Mouse (Mus musculus): ENCODE measurements around the gene Cenpb. TPM values are rescaled to one million over a fixed set of nuclear protein-coding genes. Genes with fewer than 3 reads are reported as not detected.

Gene Cenpb
- polyA plus RNA-seq, 1 experiment from 2014 or later: 13.2 TPM

- Histone ChIP-seq H3K4me1 (ENCODE audit: insufficient read depth, low read depth, low read length) (no peaks in the 10 kb centered on the region), H3K9me3 (ENCODE audit: low read length) (no peaks in the 10 kb centered on the region), H3K27ac (ENCODE audit: low read length) (no peak overlapping the region), H3K9ac (replicated peaks; ENCODE audit: low read depth) (no peak overlapping the region), H3K36me3 (ENCODE audit: insufficient read depth, low read length) (peaks cover 26% of the 10 kb centered on the region), H3K27me3 (replicated peaks; ENCODE audit: insufficient read depth, low read length) (no peaks in the 10 kb centered on the region), H3K4me2 (replicated peaks; ENCODE audit: low read depth, low read length) (no peak overlapping the region), H3K4me3 (ENCODE audit: low read depth, low read length) (no peak overlapping the region)
- no peak for ATAC-seq
- no peak for TF ChIP-seq EP300 (IDR thresholded peaks at IDR 0.05)
- no peak for TF ChIP-seq CTCF (IDR thresholded peaks at IDR 0.05)
- no peak for DNase-seq (ENCODE audit: low spot score)
- 83% methylated on average over 20 of the region's 21 CpGs for WGBS
These were observed 33.4 kb downstream of the Cenpb start for GRCm38 (mm10) chr2:131146193-131147042.

- Histone ChIP-seq H3K4me2 (replicated peaks; ENCODE audit: low read depth, low read length) (no peak overlapping the region), H3K9ac (replicated peaks; ENCODE audit: low read depth) (no peak overlapping the region), H3K4me3 (ENCODE audit: low read depth, low read length) (no peak overlapping the region), H3K4me1 (ENCODE audit: insufficient read depth, low read depth, low read length) (no peaks in the 10 kb centered on the region), H3K9me3 (ENCODE audit: low read length) (no peaks in the 10 kb centered on the region), H3K36me3 (ENCODE audit: insufficient read depth, low read length) (peaks cover 26% of the 10 kb centered on the region), H3K27me3 (replicated peaks; ENCODE audit: insufficient read depth, low read length) (no peaks in the 10 kb centered on the region), H3K27ac (ENCODE audit: low read length) (no peak overlapping the region)
- ATAC-seq (no peak), DNase-seq (ENCODE audit: low spot score) (no peak)
- TF ChIP-seq EP300 (IDR thresholded peaks at IDR 0.05): no peak
- TF ChIP-seq CTCF (IDR thresholded peaks at IDR 0.05): no peak
- WGBS: 73% methylated on average over 2 of the region's 2 CpGs
These were observed 34.3 kb downstream of the Cenpb start for GRCm38 (mm10) chr2:131145536-131145935.

GRCm38 (mm10) chr2:131145121-131145520, 34.7 kb downstream of the Cenpb start:
- H3K36me3 ChIP-seq (ENCODE audit: insufficient read depth, low read length): peaks cover 26% of the 10 kb centered on the region
- H3K4me2 ChIP-seq (replicated peaks; ENCODE audit: low read depth, low read length): no peak overlapping the region
- 61% methylated on average over 13 of the region's 13 CpGs for WGBS
- no peaks in the 10 kb centered on the region for H3K9me3 ChIP-seq (ENCODE audit: low read length)
- no peak overlapping the region for H3K4me3 ChIP-seq (ENCODE audit: low read depth, low read length)
- peaks cover under 1% of the 10 kb centered on the region; the same call in 1 of the 2 replicates for H3K4me1 ChIP-seq (ENCODE audit: insufficient read depth, low read depth, low read length)
- TF ChIP-seq EP300 (IDR thresholded peaks at IDR 0.05) (no peak), CTCF (IDR thresholded peaks at IDR 0.05) (no peak)
- no peak overlapping the region for H3K9ac ChIP-seq (replicated peaks; ENCODE audit: low read depth)
- H3K27me3 ChIP-seq (replicated peaks; ENCODE audit: insufficient read depth, low read length): no peaks in the 10 kb centered on the region
- DNase-seq (ENCODE audit: low spot score): no peak
- H3K27ac ChIP-seq (ENCODE audit: low read length): no peak overlapping the region
- ATAC-seq: no peak

GRCm38 (mm10) chr2:131143007-131143780, 36.7 kb downstream of the Cenpb start:
- peaks cover 7% of the 10 kb centered on the region; the same call in 1 of the 2 replicates for H3K4me1 ChIP-seq (ENCODE audit: insufficient read depth, low read depth, low read length)
- 73% methylated on average over 22 of the region's 22 CpGs for WGBS
- H3K9me3 ChIP-seq (ENCODE audit: low read length): no peaks in the 10 kb centered on the region
- no peaks in the 10 kb centered on the region for H3K27me3 ChIP-seq (replicated peaks; ENCODE audit: insufficient read depth, low read length)
- no peak for ATAC-seq
- peaks cover 19% of the 10 kb centered on the region for H3K36me3 ChIP-seq (ENCODE audit: insufficient read depth, low read length)
- TF ChIP-seq CTCF (IDR thresholded peaks at IDR 0.05): no peak
- no peak for TF ChIP-seq EP300 (IDR thresholded peaks at IDR 0.05)
- DNase-seq (ENCODE audit: low spot score): no peak
- H3K4me3 ChIP-seq (ENCODE audit: low read depth, low read length): no peak overlapping the region
- peak overlapping the region; percentile 32; the same call in 1 of the 2 replicates for H3K4me2 ChIP-seq (replicated peaks; ENCODE audit: low read depth, low read length)
- H3K9ac ChIP-seq (replicated peaks; ENCODE audit: low read depth): no peak overlapping the region
- H3K27ac ChIP-seq (ENCODE audit: low read length): no peak overlapping the region

GRCm38 (mm10) chr2:131142592-131142991, 37.3 kb downstream of the Cenpb start:
- Histone ChIP-seq H3K27me3 (replicated peaks; ENCODE audit: insufficient read depth, low read length) (no peaks in the 10 kb centered on the region), H3K4me2 (replicated peaks; ENCODE audit: low read depth, low read length) (peak overlapping the region; percentile 32; the same call in 1 of the 2 replicates), H3K4me3 (ENCODE audit: low read depth, low read length) (no peak overlapping the region), H3K36me3 (ENCODE audit: insufficient read depth, low read length) (peaks cover 15% of the 10 kb centered on the region), H3K9ac (replicated peaks; ENCODE audit: low read depth) (no peak overlapping the region), H3K4me1 (ENCODE audit: insufficient read depth, low read depth, low read length) (peaks cover 7% of the 10 kb centered on the region; the same call in 1 of the 2 replicates), H3K9me3 (ENCODE audit: low read length) (no peaks in the 10 kb centered on the region), H3K27ac (ENCODE audit: low read length) (no peak overlapping the region)
- TF ChIP-seq EP300 (IDR thresholded peaks at IDR 0.05) (no peak), CTCF (IDR thresholded peaks at IDR 0.05) (peak; percentile 92)
- DNase-seq (ENCODE audit: low spot score): peak; percentile 84
- peak; percentile 78 for ATAC-seq
- 30% methylated on average over 18 of the region's 18 CpGs for WGBS

GRCm38 (mm10) chr2:131141336-131141986, 38.4 kb downstream of the Cenpb start:
- Histone ChIP-seq H3K9ac (replicated peaks; ENCODE audit: low read depth) (no peak overlapping the region), H3K4me3 (ENCODE audit: low read depth, low read length) (no peak overlapping the region), H3K9me3 (ENCODE audit: low read length) (no peaks in the 10 kb centered on the region), H3K4me1 (ENCODE audit: insufficient read depth, low read depth, low read length) (peaks cover 7% of the 10 kb centered on the region; the same call in 1 of the 2 replicates), H3K36me3 (ENCODE audit: insufficient read depth, low read length) (peaks cover 9% of the 10 kb centered on the region; the same call in 1 of the 2 replicates), H3K27me3 (replicated peaks; ENCODE audit: insufficient read depth, low read length) (no peaks in the 10 kb centered on the region), H3K27ac (ENCODE audit: low read length) (no peak overlapping the region), H3K4me2 (replicated peaks; ENCODE audit: low read depth, low read length) (no peak overlapping the region)
- 88% methylated on average over 8 of the region's 8 CpGs for WGBS
- TF ChIP-seq EP300 (IDR thresholded peaks at IDR 0.05) (no peak), CTCF (IDR thresholded peaks at IDR 0.05) (no peak)
- no peak for ATAC-seq
- DNase-seq (ENCODE audit: low spot score): no peak

Measured in lung, postnatal 0 days (tissue).